Mouse (Mus musculus) cerebellum, postnatal 10 days (tissue): Measurements from ENCODE around the gene Iqub.

Experiments
- DNase-seq, 2 experiments: peaks; one replicate each; pipeline ENCODE4 v3.0.0; 2021; ENCODE audit warnings: mixed read lengths in 2 of 2

Iqub gene

DNA sequence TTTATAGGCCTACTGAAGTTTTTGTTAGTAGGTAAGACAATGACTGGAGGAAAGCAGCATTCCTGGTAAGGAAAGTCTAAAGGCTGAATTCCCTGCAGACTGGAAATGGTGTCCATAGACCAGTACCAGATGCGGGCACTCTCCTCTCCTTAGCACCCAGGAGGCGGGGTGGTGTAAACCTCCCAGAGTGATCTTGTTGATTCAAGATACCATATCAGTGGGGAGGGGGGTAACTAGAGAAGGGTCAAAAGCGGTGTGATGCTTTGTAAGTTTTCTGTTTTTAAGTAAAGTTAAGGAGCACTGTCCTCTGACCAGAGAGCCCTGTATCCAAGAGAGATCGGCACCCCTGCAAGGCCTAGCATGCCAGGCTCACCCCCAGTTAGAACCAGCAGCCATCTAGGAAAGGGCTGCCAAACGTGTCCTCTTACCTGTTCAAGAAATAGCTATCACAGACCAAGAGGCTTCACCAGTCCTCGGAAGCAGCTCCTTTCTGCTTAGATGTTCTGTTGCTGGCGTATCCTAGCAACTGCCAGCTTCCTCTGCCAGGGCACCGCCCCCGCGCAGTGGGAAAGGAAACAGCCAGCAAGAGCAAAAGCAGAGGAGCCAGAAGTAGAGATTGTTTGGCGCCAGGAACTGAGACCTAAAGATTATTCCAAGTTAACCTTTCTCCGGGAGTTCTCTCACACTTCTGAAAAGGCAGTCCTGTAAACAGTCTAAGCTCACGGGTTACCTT is at the start of gene Iqub:
Gene Iqub (minus strand): TSS at position 516 of the 733 bp plus-strand sequence.
- peak; percentile 78 to 86 for DNase-seq

DNA sequence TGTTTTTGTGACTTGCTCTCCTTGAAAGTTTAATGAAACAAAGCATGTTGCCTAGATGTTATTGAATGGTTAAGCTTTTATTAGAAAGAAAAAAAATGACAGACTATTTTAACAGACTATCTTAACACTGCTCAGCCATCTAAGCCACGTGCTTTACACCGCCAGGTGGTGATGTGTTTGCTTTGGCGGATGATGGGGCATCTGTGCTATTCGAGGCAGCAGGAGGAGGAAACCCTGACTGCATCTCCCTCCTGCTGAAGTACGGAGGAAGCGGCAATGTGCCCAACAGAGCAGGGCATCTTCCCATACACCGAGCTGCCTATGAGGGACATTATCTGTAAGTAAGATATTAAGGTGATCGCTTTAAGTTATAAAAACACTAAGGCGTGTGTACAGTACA is 49.2 kb upstream of the Iqub start:
- peak; percentile 60 to 76 for DNase-seq

DNA sequence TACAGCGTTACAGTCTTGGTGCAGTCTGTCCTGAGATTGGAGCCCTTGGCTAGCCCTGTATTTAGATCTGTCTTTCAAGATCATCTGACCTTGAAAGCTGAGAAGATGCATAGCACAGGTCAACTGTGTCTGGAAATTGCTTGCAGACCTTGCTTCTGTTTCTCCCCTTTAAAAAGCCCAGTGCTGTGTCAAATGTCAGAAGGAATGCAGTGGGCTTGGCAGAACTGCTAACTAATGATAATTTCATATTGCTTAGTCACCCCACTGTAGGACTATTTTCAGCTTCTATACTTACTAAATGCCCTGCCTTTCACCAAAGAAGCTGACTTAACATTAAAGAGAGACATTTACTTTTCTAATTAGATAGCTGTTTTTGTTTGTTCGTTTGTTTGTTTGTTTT is 40.6 kb upstream of the Iqub start:
- DNase-seq, result no peak

DNA sequence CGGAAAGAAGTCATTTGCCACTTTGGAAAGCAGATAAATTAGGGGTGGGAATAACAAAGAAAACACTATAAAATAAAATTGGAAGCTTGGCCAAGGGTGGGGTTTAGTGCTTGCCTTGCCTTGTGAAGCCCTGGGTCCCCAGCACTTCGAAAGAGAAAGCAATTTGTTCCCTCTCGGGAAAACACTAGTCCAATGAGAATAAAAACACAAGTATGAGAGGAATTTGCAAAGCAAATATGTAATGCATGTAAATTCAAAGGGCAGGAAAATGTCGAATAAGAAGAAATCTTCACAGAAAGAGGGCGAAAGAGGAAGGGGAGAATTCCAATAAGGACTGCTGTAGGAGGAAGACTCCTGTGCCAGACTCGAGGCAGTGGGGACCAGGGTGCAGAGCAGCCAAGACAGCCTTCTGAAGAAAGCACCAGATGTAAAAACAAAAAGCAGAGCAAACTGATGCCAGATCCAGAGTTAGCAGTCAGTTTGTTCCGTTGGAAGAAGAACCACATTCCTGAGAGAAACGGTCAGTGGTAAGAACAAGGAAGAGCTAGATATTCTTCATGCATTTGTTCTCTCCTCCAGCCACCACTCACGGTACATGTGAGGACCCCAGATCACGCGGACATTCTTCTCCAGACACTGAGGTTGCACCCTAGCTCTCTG is 39.7 kb upstream of the Iqub start:
- DNase-seq, result no peak

DNA sequence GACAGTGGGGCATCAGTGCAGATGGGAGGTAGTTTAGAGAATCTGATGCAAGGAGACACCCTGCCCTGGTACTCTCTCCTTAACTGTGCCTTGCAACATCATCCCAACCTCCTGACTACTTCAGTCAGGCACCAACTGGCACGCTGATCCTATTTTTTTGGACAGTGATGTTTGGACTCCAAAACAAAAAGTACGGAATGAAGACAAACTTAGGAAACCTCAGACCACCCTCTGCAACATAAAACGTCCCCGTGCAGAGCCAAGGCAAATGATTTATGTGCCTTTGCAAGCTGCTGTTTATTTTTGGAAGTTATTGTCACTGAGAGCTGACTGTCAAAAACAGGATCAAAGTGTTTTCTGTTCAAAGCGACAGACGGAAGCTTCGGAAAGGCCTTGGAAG is 37.2 kb upstream of the Iqub start:
- no peak for DNase-seq

DNA sequence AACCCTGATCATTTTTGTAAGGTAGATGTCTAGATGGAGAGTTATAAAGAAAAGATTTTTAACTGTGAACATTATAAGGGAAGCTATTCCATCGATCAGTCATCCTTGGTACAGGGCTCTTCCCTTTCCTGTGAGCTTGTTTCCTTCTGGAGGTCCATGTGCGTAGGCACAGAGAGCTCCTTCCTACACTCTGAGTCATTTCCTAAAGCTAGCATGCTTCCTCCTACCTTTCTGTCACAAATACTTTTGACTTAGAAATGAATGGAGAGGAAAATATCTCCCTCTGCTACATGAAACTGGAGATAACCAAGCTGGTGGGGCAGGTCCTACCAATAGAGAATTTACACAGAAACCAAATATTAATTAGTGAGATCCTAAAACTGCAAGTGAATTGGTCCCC is 34.9 kb upstream of the Iqub start:
- no peak for DNase-seq

DNA sequence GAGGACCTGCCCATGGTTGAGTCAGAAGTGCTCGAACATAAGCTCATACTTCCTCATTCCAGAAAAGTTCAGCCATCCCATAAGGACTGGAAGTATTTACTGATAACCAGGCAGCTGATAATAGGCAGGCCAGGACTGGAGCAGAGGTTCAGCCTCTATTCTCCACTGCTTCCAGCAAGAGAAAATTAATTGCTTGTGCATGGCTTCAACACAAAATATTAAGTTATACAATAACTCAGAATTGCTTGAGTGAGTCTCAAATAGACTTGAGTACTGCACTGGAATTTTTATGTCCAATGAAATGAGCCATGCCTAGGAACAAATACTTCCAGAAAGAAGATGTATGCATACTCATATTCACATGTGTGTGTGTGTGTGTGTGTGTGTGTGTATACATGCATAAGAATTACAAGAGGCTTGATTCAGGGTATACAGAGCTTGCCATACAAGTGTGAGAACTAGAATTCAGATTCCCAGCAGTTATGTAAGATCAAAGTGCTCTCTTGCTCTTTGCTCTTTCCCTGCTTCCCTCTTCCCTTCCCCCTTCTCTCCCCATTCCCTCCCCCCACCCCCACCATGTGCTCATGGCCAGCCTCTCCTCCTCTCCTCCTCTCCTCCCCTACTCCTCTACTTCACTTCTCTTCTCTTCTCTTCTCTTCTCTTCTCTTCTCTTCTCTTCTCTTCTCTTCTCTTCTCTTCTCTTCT is 32.0 kb upstream of the Iqub start:
- no peak for DNase-seq

DNA sequence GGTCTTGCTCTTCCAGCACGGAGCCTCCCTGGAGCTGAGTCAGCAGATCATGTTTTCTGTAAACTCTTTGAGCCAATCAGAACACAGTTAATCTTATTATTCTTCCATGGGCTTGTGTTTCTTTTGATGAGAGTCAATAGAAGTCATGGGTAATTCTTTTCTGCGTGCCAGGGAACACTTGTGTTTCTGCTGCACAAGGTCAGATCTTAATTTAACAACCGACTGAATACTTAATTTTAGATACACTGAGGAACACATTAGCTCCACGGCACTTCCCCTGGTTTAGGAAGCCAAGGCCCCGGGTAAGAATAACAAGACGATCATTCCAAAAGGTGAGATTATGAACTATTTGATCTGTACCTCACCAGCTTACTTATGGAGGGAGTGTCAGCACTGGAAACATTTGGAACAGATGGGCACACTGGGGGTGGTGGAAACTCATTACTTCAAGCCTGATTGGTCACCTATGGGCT is 28.3 kb upstream of the Iqub start:
- DNase-seq, result peak; percentile 63 to 69

DNA sequence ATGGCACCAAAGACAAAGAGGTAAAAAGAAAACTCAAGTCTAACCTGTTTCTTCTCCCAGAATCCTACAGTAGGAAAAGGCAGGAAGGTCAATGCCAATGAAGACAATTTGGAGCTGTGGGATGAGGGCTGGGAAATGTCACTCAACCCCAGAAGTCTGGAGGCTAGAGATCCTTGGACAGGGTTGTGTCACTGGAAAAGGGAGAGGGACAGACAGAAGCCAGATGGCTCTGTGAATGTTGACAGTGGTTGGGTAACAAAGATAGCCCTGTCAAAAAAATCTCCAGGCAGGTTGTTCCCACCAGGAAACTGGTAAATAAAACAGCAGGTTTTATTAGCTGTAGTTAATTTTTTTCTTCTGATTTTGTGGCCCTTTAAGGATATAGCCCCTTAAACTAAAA is 27.5 kb upstream of the Iqub start:
- DNase-seq, result no peak

DNA sequence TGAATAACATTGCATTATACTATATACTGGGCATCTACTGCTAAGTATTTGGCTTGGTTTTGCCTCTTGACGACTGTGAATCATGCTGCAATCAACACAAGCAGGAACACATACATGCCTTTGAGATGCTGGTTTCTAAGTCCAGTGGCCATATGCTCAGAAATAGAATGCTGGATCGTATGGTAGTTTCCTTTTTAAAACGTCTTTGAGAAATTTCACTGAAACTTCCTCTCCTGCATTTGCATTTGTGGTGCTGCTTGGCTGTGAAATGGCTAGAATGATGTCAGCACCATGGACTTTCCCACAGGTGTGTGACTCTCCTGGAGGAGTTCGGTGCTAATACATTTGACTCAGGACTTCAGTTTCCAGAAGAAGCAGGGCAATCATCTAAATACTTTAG is 25.2 kb upstream of the Iqub start:
- DNase-seq, result no peak

DNA sequence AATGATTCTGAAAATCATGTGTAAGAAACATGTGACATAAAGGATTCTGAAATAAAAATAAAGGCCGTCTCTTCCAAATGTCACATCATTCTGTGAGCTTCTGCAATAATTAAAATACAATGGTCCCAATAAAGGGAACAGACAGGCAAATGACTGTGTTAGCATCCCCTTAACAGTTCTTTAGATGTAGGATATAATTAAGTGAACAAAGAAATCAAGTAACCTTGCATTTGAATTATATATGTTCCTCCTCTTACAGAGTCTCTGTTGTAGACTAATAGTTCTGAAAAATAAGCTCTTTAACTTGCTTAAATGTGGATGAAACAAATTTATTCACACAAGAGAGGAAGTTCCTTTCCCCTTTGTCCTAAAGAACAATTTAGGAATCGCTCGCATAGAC is 23.6 kb upstream of the Iqub start:
- no peak for DNase-seq

DNA sequence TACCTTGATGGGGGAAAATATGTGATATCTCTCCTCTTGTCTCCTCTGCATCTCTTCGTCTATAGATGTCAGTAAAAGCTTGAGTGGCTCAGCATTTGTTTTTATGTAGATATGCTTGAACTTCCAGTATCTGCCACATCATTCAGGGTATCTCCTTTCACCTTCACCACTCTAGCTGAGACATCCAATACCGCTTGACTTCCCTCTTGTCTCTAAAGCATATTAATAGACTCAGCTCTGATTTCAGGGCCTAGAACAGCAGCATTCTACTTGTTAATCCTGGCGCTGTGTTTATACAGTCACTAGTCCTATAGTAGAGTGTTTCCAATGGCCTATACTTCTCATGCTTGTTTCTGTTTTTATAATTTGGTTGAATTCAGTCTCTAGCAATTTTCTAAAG is 17.9 kb upstream of the Iqub start:
- no peak for DNase-seq

DNA sequence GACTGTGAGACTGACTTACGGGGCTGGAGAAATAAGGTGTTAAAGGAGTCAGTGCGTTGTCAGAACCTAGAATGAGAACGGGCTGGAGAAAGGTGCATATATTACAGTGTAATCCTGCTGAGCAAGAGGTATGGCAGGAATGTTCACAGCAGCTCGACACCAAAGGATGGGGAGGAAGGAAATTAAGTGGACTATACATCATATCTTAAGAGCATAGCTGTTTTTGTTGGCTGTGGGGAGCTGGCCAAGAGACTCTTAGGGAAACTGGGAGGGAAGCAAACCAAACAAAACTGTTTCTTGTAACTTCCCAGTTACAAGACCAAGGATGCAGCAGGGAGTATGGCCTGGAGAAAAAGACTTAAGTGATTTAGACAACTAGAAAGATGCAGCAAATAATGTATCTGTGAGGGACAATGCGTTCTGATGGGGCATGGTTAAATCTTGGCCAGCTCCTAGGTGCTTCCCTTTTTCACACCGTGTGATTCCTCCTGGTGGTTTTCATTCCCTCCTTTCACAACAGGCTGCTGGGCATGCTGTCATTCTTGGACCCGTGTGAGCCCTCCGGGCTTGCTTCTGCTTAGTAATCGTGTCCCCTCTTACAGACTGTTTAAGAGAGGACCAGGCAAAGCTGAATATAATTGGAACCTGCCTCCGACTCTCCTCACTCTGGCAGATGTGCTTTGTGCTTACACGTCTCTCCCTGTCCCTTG is 16.0 kb upstream of the Iqub start:
- DNase-seq, result peak; percentile 27 to 38

DNA sequence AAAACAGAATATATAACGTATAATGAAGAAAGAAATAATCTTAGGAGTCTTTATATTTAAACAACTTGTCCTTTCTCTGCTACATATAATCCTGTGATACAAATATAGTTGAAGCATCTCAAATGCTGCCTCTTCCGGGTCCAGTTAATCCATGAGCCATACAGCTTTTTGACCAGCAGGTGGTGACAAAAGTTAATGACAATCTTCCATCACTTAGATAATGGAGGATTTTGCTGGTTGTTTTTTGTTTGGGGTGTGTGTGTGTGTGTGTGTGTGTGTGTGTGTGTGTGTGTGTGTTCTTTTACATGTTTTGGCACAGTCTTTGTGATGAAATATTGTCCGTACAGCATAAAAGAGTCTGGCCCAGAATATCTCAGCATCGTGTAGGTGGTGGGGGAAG is 15.3 kb upstream of the Iqub start:
- DNase-seq, result peak; percentile 75 to 83

DNA sequence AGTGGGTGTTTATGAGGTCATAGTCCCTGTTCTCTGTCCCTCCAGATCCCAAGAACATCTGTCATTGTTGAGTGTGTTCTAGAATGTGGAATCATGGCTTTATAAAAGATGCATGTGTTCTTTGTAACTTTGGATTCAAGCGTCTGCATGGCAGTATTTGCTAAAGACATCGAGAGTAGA is 13.1 kb upstream of the Iqub start, which contains the start of gene Asb15:
Gene Asb15 (plus strand): TSS at position 81 of the 180 bp plus-strand sequence.
- DNase-seq, result no peak

DNA sequence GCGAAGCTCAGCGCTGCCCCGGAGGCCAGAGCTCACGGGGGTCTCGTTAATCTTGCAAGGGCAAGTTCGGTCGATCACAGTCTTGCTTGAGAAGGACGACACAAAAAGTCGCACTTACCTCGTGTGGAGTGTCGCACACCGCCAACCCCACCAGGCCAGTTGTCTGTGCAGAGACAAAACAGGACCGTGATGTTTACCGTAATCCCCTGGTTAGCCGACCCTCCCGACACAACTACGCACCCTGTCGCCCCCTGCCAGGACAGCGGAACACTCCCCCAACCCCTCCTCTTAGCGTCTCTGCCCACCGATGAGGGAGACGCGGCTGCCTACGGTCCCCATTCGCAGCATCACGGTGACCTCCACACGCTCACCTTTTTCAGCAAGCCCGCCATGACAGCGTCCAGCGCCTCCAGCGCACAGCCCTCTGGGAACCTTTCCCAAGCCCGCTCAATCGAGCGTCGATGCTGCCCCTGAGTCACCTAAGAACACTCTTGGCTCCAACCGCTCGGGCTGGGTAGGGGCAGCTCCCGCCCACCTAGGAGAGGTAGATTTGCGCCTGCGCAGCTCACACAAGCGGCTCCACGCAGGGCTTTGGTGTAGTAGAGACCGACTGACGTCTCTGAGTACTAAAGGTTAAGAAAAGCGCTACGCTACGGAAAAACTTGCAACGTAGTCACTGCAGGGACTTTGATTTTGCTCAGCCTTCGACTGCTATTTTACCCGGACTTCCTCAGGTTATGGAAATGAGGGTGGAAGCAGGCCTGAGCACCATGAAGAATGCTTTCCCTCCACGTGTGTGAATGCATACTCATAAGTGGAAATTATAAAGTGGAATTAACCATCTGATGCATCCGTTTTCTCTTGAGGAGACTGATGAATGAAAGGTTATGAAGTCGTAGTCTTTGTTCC is 12.5 kb upstream of the Iqub start, which contains the start of gene Ndufa5:
Gene Ndufa5 (minus strand): TSS at position 859 of the 909 bp plus-strand sequence.
- DNase-seq, result peak; percentile 94 to 96

DNA sequence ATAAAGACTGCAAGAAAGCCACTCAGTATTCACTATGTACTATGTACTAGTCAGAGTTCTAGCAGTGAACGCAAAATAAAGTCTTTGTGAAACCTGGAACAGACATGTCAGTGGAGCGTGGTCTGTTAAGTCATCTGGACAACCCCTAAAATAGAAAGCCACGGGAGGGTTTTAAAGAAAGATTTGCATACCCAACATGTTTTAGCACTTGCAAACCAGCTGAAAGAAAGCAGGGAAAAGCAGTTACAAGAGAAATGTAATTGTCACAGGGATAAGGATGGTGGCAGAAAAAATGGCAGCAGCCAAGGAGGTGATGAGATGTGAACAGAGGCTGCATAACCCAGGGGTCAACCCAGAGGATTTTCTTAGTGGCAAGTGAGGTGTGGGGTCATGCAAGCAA is 10.8 kb upstream of the Iqub start:
- DNase-seq, result no peak

DNA sequence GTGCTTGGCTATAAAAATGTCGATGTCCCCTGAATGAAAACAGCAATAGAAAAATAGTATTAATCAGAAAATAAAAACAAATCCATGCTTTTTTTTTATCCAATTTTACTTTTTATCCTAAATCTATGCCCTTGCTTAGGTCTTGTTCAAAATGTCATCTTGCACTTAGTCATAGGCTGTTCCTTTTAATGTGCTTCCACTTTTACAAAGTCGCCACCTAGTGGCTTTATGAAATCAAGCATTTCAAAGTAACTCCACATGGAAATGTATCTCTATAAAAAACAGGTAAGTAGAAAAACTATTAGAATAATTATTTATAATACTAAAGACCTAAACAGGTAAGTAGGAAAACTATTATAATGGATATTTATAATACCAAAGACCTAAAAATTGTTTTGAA is 1.3 kb upstream of the Iqub start:
- peak; percentile 35 to 51 for DNase-seq

DNA sequence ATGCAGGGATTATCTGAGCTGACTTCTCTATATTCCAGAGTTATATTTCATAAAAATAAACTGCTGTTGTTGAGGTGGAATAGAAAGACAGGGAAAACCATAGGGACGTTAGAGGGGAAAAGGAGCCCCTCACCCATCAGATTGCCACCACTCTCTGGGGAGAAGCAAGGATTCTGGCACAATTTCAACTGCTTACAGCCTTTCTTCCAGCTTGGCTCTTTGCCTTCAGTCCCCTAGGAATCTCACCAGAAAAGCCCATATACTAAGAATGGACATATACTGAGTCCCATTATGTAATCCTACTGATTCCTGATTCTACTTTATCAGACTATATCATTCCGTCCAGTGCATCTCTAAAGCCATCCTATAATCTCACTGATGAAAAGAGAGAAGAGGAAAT is 10.7 kb downstream of the Iqub start:
- DNase-seq, result peak; percentile 18 to 24

DNA sequence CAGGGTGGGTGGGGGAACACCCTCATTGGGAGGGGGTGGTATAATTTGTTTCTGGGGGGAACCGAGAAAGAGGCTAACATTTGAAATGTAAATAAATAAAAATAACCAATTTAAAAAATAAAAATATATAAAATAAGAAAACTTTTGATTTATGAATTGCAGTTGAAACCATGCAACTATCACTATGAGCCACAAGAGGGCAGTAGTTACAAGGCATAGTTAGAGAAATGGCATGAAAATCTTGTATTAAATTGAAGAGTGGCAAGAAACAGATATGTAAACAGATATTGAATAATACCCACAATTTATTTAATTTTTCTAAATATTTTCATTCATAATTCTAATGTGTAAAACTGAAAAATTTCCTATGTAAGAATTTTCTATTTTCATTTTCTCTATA is 24.5 kb downstream of the Iqub start:
- peak; percentile 20 to 45 for DNase-seq

DNA sequence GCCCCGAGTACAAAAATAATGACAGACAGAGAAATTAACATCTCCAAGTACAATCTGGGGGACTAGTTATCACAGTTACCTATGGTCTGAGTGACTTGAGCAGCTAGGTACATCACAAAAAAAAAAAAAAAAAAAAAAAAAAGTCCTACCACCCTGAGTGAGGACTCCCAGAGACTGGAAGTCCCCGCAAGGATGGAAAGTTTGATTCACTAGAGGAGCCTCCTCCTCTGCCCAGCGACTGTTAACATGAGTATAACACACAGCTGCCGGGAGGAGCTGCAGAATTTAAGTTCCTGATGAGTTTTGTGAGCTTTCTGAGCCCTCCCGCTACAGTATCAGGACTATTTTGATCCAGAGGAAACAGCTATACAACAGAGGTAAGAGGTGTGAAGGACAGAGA is 28.3 kb downstream of the Iqub start:
- DNase-seq, result no peak

DNA sequence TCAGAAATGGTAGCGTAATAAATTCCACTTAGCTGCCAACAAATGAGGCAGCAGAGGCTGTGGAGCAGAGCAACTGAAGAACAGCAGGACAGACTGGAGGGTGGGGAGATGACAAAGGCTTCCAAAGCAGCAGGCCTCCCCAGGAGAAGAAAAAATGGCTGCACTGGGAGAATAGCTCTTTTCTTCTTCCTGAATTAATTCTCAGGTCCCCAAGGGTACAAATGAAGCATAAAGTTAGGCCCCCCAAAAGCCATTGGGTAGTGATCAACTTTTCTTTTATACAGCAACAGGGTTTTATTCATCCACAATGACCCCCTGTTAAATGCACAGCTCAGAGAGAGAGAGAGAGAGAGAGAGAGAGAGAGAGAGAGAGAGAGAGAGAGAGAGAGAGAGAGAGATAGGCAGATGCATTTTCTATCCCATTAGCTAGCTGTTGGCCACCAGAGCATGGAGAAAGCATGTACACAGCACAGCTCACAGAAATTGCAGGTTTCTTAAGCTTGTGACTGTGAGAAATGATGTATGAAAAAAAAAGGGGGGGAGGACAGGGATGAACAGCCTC is 44.2 kb downstream of the Iqub start:
- DNase-seq, result peak in 1 of 2 experiments; percentile 11
